12 mouse cellular contexts compared by ENCODE assay signal in genomic region chr7:29046533-29046932, GRCm38 (mm10).
DNase-seq lines count a peak whose midpoint lies in the region; ATAC-seq lines count a peak whose summit lies in the region.
"Had no signal": no experiment of that assay in that cellular context is flagged by ENCODE, and none has a peak within 500 bp of the region (broad histone marks: within the 10 kb centered on the region; RNA-seq: fewer than 3 reads in every experiment).

No protein-coding gene starts in this region.

- H3K4me1 ChIP-seq in hindbrain, embryonic 13.5 days (replicated peaks): 0 out of 2 replicates have a peak, but pooled peaks cover 6% of the 10 kb centered on the region
- no peaks in the 10 kb centered on the region for H3K4me1 ChIP-seq in hindbrain, embryonic 11.5 days (replicated peaks; ENCODE audit: control insufficient read depth, insufficient read depth, low read length)
- no peaks in the 10 kb centered on the region for H3K4me1 ChIP-seq in midbrain, embryonic 14.5 days (ENCODE audit: control insufficient read depth, insufficient read depth, low read length)
- peaks cover 8% of the 10 kb centered on the region; the same call in 1 of the 2 replicates for H3K4me1 ChIP-seq in midbrain, embryonic 11.5 days (ENCODE audit: control insufficient read depth, insufficient read depth, low read length)
- peaks cover 3% of the 10 kb centered on the region for H3K4me1 ChIP-seq in embryonic facial prominence, embryonic 14.5 days (ENCODE audit: control insufficient read depth, insufficient read depth, low read length)
- peaks cover 6% of the 10 kb centered on the region; the same call in 1 of the 2 replicates for H3K4me1 ChIP-seq in midbrain, embryonic 15.5 days

- no peak for ATAC-seq in hindbrain, embryonic 13.5 days (ENCODE audit: low FRiP score)
- ATAC-seq in hindbrain, embryonic 11.5 days (ENCODE audit: low FRiP score): no peak
- ATAC-seq in midbrain, embryonic 14.5 days (ENCODE audit: low FRiP score, low TSS enrichment): no peak
- ATAC-seq in midbrain, embryonic 11.5 days (ENCODE audit: low FRiP score): no peak
- ATAC-seq in embryonic facial prominence, embryonic 14.5 days (ENCODE audit: low read depth): 0 out of 2 replicates have a peak, but pooled peaks have one; percentile 34
- 0 out of 2 replicates have a peak, but pooled peaks have one; percentile 43 for ATAC-seq in midbrain, embryonic 15.5 days (replicated peaks)
- ATAC-seq in granulocyte monocyte progenitor cell, adult 5-6 weeks (replicated peaks; ENCODE audit: poor library complexity, severe bottlenecking): no peak

- 5% methylated on average over 12 of the region's 12 CpGs for WGBS in hindbrain, embryonic 13.5 days
- 6% methylated on average over 11 of the region's 12 CpGs for WGBS in hindbrain, embryonic 11.5 days
- 3% methylated on average over 11 of the region's 12 CpGs for WGBS in midbrain, embryonic 14.5 days
- WGBS in midbrain, embryonic 11.5 days: 4% methylated on average over 12 of the region's 12 CpGs
- WGBS in embryonic facial prominence, embryonic 14.5 days: 12% methylated on average over 11 of the region's 12 CpGs
- 5% methylated on average over 12 of the region's 12 CpGs for WGBS in midbrain, embryonic 15.5 days

- no peaks in the 10 kb centered on the region for H3K9me3 ChIP-seq in hindbrain, embryonic 13.5 days
- no peaks in the 10 kb centered on the region for H3K9me3 ChIP-seq in hindbrain, embryonic 11.5 days (ENCODE audit: control insufficient read depth, low read length)
- no peaks in the 10 kb centered on the region for H3K9me3 ChIP-seq in midbrain, embryonic 14.5 days (ENCODE audit: control insufficient read depth, low read length)
- no peaks in the 10 kb centered on the region; the same call in 1 of the 2 replicates for H3K9me3 ChIP-seq in midbrain, embryonic 11.5 days (ENCODE audit: control insufficient read depth, low read length)
- H3K9me3 ChIP-seq in embryonic facial prominence, embryonic 14.5 days (ENCODE audit: control insufficient read depth, low read length): no peaks in the 10 kb centered on the region
- H3K9me3 ChIP-seq in midbrain, embryonic 15.5 days: no peaks in the 10 kb centered on the region

- no peak overlapping the region for H3K4me3 ChIP-seq in hindbrain, embryonic 13.5 days
- no peak overlapping the region for H3K4me3 ChIP-seq in hindbrain, embryonic 11.5 days (ENCODE audit: low read depth, low read length)
- H3K4me3 ChIP-seq in midbrain, embryonic 14.5 days (replicated peaks; ENCODE audit: low read depth, low read length): no peak overlapping the region
- H3K4me3 ChIP-seq in midbrain, embryonic 11.5 days (ENCODE audit: low read depth, low read length): no peak overlapping the region
- H3K4me3 ChIP-seq in embryonic facial prominence, embryonic 14.5 days (ENCODE audit: low read depth, low read length): no peak overlapping the region
- no peak overlapping the region for H3K4me3 ChIP-seq in midbrain, embryonic 15.5 days

- no peak for DNase-seq in hindbrain, embryonic 11.5 days (ENCODE audit: low spot score)
- peak; percentile 16 for DNase-seq in midbrain, embryonic 14.5 days
- DNase-seq in midbrain, embryonic 11.5 days (ENCODE audit: low spot score, missing footprints): no peak
- DNase-seq in embryonic facial prominence, embryonic 14.5 days (ENCODE audit: low spot score): no peak
- DNase-seq in right cerebral cortex, postnatal 36 days (ENCODE audit: low spot score in 2 of 2): no peak
- DNase-seq: cerebellum, adult 2 months; heart, adult 18-20 months; kidney, adult 2 months; lung, postnatal 36 days had no signal

- H3K36me3 ChIP-seq in hindbrain, embryonic 13.5 days: no peaks in the 10 kb centered on the region
- no peaks in the 10 kb centered on the region for H3K36me3 ChIP-seq in hindbrain, embryonic 11.5 days (ENCODE audit: control insufficient read depth, insufficient read depth, low read length)
- H3K36me3 ChIP-seq in midbrain, embryonic 14.5 days (ENCODE audit: control insufficient read depth, insufficient read depth, low read length): no peaks in the 10 kb centered on the region
- H3K36me3 ChIP-seq in midbrain, embryonic 11.5 days (ENCODE audit: control insufficient read depth, insufficient read depth, low read length): no peaks in the 10 kb centered on the region
- no peaks in the 10 kb centered on the region for H3K36me3 ChIP-seq in embryonic facial prominence, embryonic 14.5 days (ENCODE audit: control insufficient read depth, insufficient read depth, low read length)
- no peaks in the 10 kb centered on the region for H3K36me3 ChIP-seq in midbrain, embryonic 15.5 days (replicated peaks)

- H3K27me3 ChIP-seq in hindbrain, embryonic 13.5 days: peaks cover 21% of the 10 kb centered on the region; the same call in 1 of the 2 replicates
- no peaks in the 10 kb centered on the region for H3K27me3 ChIP-seq in hindbrain, embryonic 11.5 days (ENCODE audit: control insufficient read depth, insufficient read depth, low read length)
- no peaks in the 10 kb centered on the region for H3K27me3 ChIP-seq in midbrain, embryonic 14.5 days (ENCODE audit: control insufficient read depth, insufficient read depth, low read length)
- H3K27me3 ChIP-seq in midbrain, embryonic 11.5 days (ENCODE audit: control insufficient read depth, insufficient read depth, low read length): no peaks in the 10 kb centered on the region
- H3K27me3 ChIP-seq in embryonic facial prominence, embryonic 14.5 days (replicated peaks; ENCODE audit: control insufficient read depth, insufficient read depth, low read length): no peaks in the 10 kb centered on the region
- H3K27me3 ChIP-seq in midbrain, embryonic 15.5 days (replicated peaks): peaks cover 4% of the 10 kb centered on the region; the same call in 1 of the 2 replicates

- H3K27ac ChIP-seq in hindbrain, embryonic 13.5 days: no peak overlapping the region
- H3K27ac ChIP-seq in hindbrain, embryonic 11.5 days (ENCODE audit: low read depth, low read length): no peak overlapping the region
- H3K27ac ChIP-seq in midbrain, embryonic 14.5 days (replicated peaks; ENCODE audit: low read depth, low read length): no peak overlapping the region
- no peak overlapping the region for H3K27ac ChIP-seq in midbrain, embryonic 11.5 days (ENCODE audit: low read depth, low read length)
- H3K27ac ChIP-seq in embryonic facial prominence, embryonic 14.5 days (replicated peaks; ENCODE audit: low read depth, low read length): no peak overlapping the region
- no peak overlapping the region for H3K27ac ChIP-seq in midbrain, embryonic 15.5 days

- 0 out of 2 replicates have a peak overlapping the region, but pooled peaks have one; percentile 6 for H3K4me2 ChIP-seq in hindbrain, embryonic 13.5 days
- no peak overlapping the region for H3K4me2 ChIP-seq in hindbrain, embryonic 11.5 days (replicated peaks; ENCODE audit: low read depth, low read length)
- no peak overlapping the region for H3K4me2 ChIP-seq in midbrain, embryonic 14.5 days (ENCODE audit: low read length)
- no peak overlapping the region for H3K4me2 ChIP-seq in midbrain, embryonic 11.5 days
- H3K4me2 ChIP-seq in embryonic facial prominence, embryonic 14.5 days (ENCODE audit: low read depth, low read length): 0 out of 2 replicates have a peak overlapping the region, but pooled peaks have one; percentile 15
- peak overlapping the region; percentile 31 for H3K4me2 ChIP-seq in midbrain, embryonic 15.5 days

- H3K9ac ChIP-seq in hindbrain, embryonic 13.5 days: peak overlapping the region; percentile 29; the same call in 1 of the 2 replicates
- no peak overlapping the region for H3K9ac ChIP-seq in hindbrain, embryonic 11.5 days (ENCODE audit: low read depth, low read length)
- no peak overlapping the region for H3K9ac ChIP-seq in midbrain, embryonic 14.5 days (replicated peaks; ENCODE audit: low read length)
- H3K9ac ChIP-seq in midbrain, embryonic 11.5 days (ENCODE audit: low read length): no peak overlapping the region
- no peak overlapping the region for H3K9ac ChIP-seq in embryonic facial prominence, embryonic 14.5 days (ENCODE audit: low read depth, low read length)
- no peak overlapping the region; the same call in 1 of the 2 replicates for H3K9ac ChIP-seq in midbrain, embryonic 15.5 days

Comparison
In these comparisons a context has a peak if more than half of its experiments do, and no peak if none do; other contexts are left out.
1. ATAC-seq: peak in embryonic facial prominence, embryonic 14.5 days (single experiment) and midbrain, embryonic 15.5 days (single experiment); none in hindbrain, embryonic 13.5 days (single experiment), hindbrain, embryonic 11.5 days (single experiment), midbrain, embryonic 14.5 days (single experiment), midbrain, embryonic 11.5 days (single experiment) and granulocyte monocyte progenitor cell, adult 5-6 weeks (single experiment).
2. H3K4me2 ChIP-seq: peak in hindbrain, embryonic 13.5 days (single experiment), embryonic facial prominence, embryonic 14.5 days (single experiment) and midbrain, embryonic 15.5 days (single experiment); none in hindbrain, embryonic 11.5 days (single experiment), midbrain, embryonic 14.5 days (single experiment) and midbrain, embryonic 11.5 days (single experiment).